Mouse (Mus musculus): ENCODE measurements around the gene Smim8. TPM values are rescaled to one million over a fixed set of nuclear protein-coding genes. Genes with fewer than 3 reads are reported as not detected.
A peak's percentile ranks its signal among the peaks of the same experiment; 100 is the strongest.

The Smim8 gene
- 42.3 and 43.5 TPM in 2 replicates for polyA plus RNA-seq (2016; fragmentation: Nextera tagmentation; extraction: Ambion mirVana)

DNA sequence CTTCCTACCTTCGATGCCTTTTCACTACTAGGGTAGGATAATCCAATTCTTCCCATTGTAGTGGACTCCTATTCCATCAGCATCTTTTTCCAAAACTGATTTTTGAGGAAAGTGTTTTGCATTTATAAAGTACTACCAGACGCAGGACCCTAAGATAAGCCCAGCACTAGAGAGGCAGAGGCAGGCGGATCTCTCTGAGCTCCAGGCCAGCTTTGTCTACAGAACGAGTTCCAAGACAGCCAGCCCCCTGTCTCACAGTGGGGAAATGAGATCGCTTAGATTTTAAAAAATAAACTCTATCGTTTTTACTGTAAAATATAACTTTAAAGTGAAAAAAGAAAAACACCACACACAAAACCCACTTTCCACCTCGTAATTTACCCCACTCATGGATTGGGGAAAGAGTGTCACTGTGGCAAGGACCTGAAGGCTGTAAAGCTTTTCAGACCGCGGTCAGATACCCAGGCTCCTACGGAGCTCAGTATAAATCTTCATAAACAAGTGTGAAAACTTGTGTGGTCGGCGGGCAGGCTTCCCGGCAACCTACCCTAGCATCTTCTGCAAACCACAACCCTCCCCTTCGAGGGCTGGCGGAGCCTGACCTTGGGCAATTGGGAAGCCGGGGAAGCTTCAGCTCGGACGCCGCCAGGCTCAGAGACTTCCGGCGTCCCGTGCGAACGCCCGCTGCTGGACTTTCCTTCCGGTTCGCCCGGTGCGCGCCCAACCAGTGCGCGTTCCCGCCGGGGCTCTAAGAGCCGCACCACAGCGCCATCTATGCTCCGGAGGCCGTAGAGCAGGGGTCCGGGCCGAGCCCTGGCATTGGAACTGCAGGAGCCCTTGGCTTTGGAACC is at the start of gene Smim8:
Smim8 (minus strand) TSS at position 747 of the 851 bp plus-strand sequence.
- peak; percentile 93 for ATAC-seq (ENCODE audit: low FRiP score, low read depth)
- Histone ChIP-seq H3K4me3 (peak within 1 kb of the TSS; percentile 52), H3K9ac (peak within 1 kb of the TSS; percentile 61), H3K4me2 (replicated peaks) (peak within 1 kb of the TSS; percentile 67), H3K4me1 (no peaks in the 10 kb centered on the region), H3K9me3 (no peaks in the 10 kb centered on the region), H3K27me3 (replicated peaks) (no peaks in the 10 kb centered on the region), H3K27ac (peak within 1 kb of the TSS; percentile 32; the same call in 1 of the 2 replicates), H3K36me3 (no peaks in the 10 kb centered on the region)
- WGBS, result 5% methylated on average over 40 of the region's 40 CpGs

DNA sequence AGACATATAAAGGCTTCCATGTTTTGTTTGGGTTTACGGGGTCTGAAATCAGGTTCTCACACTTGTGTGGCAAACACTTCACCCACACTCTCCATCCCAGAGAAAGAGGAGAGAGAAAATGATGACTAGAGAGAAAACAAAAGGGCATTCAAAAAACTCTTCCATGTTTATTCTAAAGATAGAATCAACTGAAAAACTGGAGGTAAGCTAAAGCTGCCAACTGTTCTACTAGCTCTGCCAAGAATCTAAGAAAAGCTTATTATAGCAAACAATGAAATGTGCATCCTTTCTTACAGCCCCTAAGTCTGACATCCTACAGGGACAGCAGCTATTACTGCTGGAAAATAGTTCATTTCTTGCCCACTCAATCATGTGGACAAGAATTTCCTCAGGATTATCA is 45.7 kb upstream of the Smim8 start:
- H3K9me3 ChIP-seq, result no peaks in the 10 kb centered on the region
- 97% methylated on average over 1 of the region's 1 CpGs for WGBS
- ATAC-seq (ENCODE audit: low FRiP score, low read depth), result no peak

DNA sequence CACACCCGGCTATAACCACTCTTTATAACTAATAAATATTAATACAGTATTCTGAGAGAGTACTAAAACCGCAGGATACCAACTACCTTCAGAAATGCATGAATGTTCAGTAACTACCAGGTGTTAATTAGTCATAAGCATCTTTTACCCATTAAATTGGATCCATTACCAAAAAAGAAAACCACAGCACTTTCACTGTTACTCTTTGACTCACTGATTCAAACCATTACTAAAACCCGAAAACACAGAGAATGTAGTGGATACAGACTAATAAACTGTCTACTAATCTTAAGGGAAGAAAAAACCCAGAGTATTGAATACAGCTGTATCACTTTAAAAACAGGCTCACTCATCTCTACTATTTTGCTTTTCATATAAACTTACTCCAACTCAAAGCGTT is 41.7 kb upstream of the Smim8 start:
- Histone ChIP-seq H3K36me3 (peaks cover 31% of the 10 kb centered on the region), H3K4me1 (no peaks in the 10 kb centered on the region), H3K9ac (no peak overlapping the region), H3K4me3 (no peak overlapping the region), H3K27me3 (replicated peaks) (no peaks in the 10 kb centered on the region), H3K27ac (no peak overlapping the region), H3K4me2 (replicated peaks) (no peak overlapping the region), H3K9me3 (no peaks in the 10 kb centered on the region)
- ATAC-seq (ENCODE audit: low FRiP score, low read depth), result no peak
- WGBS, result 93% methylated on average over 4 of the region's 4 CpGs

More for the DNA sequence above, 45.7 kb upstream of the Smim8 start:
- peaks cover 8% of the 10 kb centered on the region for H3K36me3 ChIP-seq
- H3K27ac ChIP-seq, result no peak overlapping the region
- H3K9ac ChIP-seq, result no peak overlapping the region
- no peak overlapping the region for H3K4me3 ChIP-seq
- H3K27me3 ChIP-seq (replicated peaks), result no peaks in the 10 kb centered on the region
- H3K4me2 ChIP-seq (replicated peaks), result no peak overlapping the region
- H3K4me1 ChIP-seq, result no peaks in the 10 kb centered on the region

DNA sequence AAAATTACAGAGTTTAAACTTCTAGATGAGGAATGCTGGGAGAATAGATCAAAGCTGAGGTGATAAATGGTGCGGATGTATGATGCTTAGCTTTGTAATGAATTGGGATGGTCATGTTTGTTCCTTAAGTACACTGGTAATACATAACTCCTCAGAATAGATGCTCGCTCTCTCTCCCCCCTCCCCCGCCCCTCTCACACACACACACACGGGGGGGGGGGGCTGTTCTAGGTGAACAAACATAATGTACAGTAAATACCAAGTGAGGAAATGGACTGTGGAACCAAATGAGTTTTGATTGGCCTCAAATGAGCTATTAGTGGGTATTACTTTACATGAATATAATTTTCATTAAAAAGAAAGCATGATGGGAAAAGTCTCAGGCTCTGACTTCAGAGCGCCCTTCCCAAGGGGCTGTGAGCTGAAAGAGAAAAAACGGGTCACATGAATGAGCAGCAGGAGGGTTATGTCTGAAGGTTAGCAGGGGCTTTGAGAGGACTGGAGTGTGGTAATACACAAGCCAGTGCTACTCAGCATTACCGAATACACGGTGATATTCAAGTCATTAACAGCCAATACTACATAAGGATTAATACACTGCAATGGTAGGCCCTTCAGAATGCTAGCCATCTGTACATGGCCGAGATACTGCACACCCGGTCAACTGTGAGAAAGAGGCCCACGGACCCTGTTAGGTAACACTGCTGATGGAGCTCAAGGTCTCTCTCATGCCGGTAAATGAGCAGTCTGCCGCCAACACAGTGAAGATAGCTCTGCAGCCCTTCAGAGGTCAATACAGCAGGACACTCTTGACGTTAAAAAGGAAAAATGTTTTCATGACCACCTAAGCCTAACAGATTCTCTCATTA is 23.2 kb upstream of the Smim8 start:
- WGBS, result 87% methylated on average over 14 of the region's 14 CpGs

DNA sequence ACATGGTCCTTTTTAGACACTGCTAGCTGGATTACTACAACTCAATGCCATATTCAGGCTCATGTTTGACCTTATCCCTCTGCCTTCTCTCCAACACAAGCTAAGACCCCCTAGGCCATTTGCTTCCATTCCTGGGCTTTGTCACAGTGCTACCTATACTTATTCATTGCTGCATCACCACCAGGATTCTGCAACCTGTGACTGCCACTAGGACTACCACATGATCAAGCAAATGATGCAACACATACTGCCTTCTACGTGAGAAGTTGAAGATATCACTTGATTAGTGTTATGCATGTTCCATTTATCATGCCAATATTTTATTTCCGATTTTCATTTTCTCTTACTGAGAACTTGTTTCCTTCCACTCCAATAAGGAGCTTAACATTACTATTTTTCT is 19.8 kb upstream of the Smim8 start:
- no peak overlapping the region for H3K27ac ChIP-seq
- H3K36me3 ChIP-seq, result no peaks in the 10 kb centered on the region
- no peak overlapping the region for H3K9ac ChIP-seq
- no peaks in the 10 kb centered on the region for H3K27me3 ChIP-seq (replicated peaks)
- 0 out of 2 replicates have a peak, but pooled peaks cover 3% of the 10 kb centered on the region for H3K4me1 ChIP-seq
- ATAC-seq (ENCODE audit: low FRiP score, low read depth), result no peak
- WGBS, result 92% methylated on average over 2 of the region's 2 CpGs
- H3K4me2 ChIP-seq (replicated peaks), result no peak overlapping the region
- H3K4me3 ChIP-seq, result no peak overlapping the region
- no peaks in the 10 kb centered on the region for H3K9me3 ChIP-seq

More for the DNA sequence above, 23.2 kb upstream of the Smim8 start:
- ATAC-seq (ENCODE audit: low FRiP score, low read depth), result peak; percentile 44; the same call in 1 of the 2 replicates
- Histone ChIP-seq H3K9ac (no peak overlapping the region), H3K36me3 (peaks cover 14% of the 10 kb centered on the region), H3K27ac (no peak overlapping the region), H3K9me3 (no peaks in the 10 kb centered on the region), H3K4me2 (replicated peaks) (no peak overlapping the region), H3K4me1 (0 out of 2 replicates have a peak, but pooled peaks cover 3% of the 10 kb centered on the region), H3K27me3 (replicated peaks) (no peaks in the 10 kb centered on the region), H3K4me3 (no peak overlapping the region)

DNA sequence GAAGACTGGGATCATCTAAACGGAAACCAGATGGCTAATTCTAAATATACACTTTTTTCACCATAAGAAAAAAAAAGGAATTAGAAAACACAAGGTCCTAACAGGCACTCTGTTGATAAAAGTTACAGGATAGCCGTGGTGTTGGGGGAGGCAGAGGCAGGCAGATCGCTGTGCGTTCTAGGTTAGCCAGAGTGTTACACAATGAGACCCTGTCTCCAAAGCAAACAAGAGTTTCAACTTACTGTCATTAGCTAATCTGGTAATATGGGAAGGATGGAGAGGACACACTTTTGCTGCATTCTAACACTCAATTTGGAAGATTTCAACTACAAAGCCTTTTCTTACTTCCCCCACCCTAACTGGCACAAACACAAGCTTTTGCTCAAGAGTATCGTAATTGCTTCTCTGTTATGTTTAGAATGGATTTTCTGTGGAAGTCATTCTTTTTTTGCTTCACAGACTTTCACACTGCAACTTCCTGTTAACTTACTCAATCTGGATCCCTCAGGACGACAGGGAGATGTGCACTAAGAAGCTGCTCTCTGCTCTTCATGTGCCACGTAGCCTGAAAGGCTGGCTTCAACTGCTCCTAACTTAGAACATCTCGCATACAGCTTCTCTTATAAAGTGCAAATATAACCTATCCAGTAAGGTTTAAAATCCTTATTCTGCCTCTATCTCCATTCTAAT is 19.2 kb upstream of the Smim8 start:
- H3K4me3 ChIP-seq, result no peak overlapping the region
- H3K9ac ChIP-seq, result no peak overlapping the region
- H3K36me3 ChIP-seq, result no peaks in the 10 kb centered on the region
- H3K4me1 ChIP-seq, result 0 out of 2 replicates have a peak, but pooled peaks cover 3% of the 10 kb centered on the region
- no peak overlapping the region for H3K4me2 ChIP-seq (replicated peaks)
- no peaks in the 10 kb centered on the region for H3K27me3 ChIP-seq (replicated peaks)
- no peaks in the 10 kb centered on the region for H3K9me3 ChIP-seq
- ATAC-seq (ENCODE audit: low FRiP score, low read depth), result no peak
- 87% methylated on average over 8 of the region's 8 CpGs for WGBS
- no peak overlapping the region for H3K27ac ChIP-seq

DNA sequence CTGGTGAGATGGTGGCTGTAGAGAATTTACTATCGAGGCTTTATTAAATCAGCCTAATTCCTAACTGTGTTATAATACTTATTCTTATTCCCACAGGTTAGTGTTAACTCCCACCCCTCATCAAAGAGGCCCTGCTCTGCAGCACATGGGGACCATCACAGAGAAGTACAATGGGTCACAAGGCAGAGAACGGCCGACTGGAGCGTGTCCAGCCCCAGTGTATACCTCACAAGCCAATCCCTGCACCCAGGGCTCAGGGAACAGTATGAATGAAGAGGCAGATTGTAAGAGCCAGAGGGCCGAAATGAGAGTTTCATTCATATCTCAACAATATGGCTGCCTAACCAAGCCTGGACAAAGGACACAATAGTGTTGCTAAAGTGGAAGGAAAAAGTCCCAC is 18.1 kb upstream of the Smim8 start:
- H3K27me3 ChIP-seq (replicated peaks), result no peaks in the 10 kb centered on the region
- no peak overlapping the region for H3K4me2 ChIP-seq (replicated peaks)
- 0 out of 2 replicates have a peak, but pooled peaks have one; percentile 41 for ATAC-seq (ENCODE audit: low FRiP score, low read depth)
- H3K9me3 ChIP-seq, result no peaks in the 10 kb centered on the region
- H3K36me3 ChIP-seq, result no peaks in the 10 kb centered on the region
- H3K27ac ChIP-seq, result no peak overlapping the region
- 70% methylated on average over 5 of the region's 5 CpGs for WGBS
- no peak overlapping the region for H3K4me3 ChIP-seq
- H3K9ac ChIP-seq, result no peak overlapping the region
- H3K4me1 ChIP-seq, result no peaks in the 10 kb centered on the region

DNA sequence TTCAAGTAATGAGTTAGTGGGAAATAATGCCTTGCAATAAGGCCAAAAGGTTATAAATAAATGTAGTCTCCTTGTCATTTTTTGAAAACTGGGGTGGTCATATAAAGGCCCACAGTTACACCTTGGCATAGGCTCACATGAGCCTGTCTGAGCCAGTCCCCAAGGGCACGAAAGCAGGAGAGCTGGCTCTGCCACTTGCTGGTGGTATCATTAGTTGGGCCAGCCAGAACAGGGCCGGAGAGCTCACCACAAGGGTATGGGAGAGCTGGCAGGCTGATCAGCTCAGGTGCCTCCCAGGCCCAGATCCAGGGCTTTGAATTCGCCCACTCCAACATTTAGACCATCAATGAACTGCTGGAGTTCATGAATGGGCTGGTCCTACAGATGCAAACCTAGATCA is 8.3 kb upstream of the Smim8 start:
- no peak for ATAC-seq (ENCODE audit: low FRiP score, low read depth)
- Histone ChIP-seq H3K4me3 (no peak overlapping the region), H3K9me3 (no peaks in the 10 kb centered on the region), H3K36me3 (no peaks in the 10 kb centered on the region), H3K9ac (no peak overlapping the region), H3K27ac (no peak overlapping the region), H3K4me1 (no peaks in the 10 kb centered on the region), H3K27me3 (replicated peaks) (no peaks in the 10 kb centered on the region), H3K4me2 (replicated peaks) (no peak overlapping the region)
- 92% methylated on average over 3 of the region's 3 CpGs for WGBS

DNA sequence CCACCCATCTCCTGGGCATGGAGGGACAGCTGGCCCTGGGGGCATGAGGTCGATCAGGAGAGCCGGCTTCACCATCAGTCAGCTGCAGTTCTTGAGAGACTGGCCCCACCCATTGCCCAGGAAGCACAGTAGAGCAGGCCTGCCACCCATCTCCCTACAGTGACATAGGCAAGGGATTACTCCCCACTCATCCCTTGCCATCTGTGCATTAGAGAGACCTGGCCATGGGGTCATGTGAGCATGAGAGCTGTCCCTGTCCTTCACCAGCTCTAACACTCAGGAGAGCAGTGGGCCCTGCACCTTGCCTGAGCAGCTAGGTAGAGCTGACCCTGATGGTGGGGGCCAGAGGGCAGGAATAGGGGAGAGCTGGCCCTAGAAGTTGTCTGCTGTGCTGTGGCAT is 7.4 kb upstream of the Smim8 start:
- H3K36me3 ChIP-seq, result no peaks in the 10 kb centered on the region
- no peak overlapping the region for H3K27ac ChIP-seq
- H3K9me3 ChIP-seq, result no peaks in the 10 kb centered on the region
- WGBS, result 81% methylated on average over 2 of the region's 2 CpGs
- H3K4me1 ChIP-seq, result no peaks in the 10 kb centered on the region
- no peak for ATAC-seq (ENCODE audit: low FRiP score, low read depth)
- H3K9ac ChIP-seq, result no peak overlapping the region
- H3K27me3 ChIP-seq (replicated peaks), result no peaks in the 10 kb centered on the region
- no peak overlapping the region for H3K4me3 ChIP-seq
- no peak overlapping the region for H3K4me2 ChIP-seq (replicated peaks)

DNA sequence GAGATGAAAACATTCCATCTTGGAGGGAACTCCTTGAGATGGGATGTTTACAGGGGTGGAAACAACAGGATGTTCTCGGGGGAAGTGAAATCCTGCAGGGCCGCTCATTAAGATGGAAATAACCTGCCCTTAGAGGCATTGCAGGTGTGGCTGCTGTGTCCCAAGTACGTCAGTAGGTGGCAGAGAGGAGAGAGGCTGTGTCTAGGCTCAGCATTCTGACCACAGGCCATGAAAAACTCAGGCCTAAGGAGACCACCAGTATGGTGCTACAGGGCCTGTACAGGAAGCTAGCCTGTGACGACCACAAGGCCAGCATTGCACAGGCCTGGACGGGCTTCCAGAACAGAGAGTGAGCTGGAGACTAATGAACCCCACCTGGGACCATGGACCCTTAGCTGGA is 6.6 kb upstream of the Smim8 start:
- peak; percentile 37; the same call in 1 of the 2 replicates for ATAC-seq (ENCODE audit: low FRiP score, low read depth)
- H3K36me3 ChIP-seq, result no peaks in the 10 kb centered on the region

DNA sequence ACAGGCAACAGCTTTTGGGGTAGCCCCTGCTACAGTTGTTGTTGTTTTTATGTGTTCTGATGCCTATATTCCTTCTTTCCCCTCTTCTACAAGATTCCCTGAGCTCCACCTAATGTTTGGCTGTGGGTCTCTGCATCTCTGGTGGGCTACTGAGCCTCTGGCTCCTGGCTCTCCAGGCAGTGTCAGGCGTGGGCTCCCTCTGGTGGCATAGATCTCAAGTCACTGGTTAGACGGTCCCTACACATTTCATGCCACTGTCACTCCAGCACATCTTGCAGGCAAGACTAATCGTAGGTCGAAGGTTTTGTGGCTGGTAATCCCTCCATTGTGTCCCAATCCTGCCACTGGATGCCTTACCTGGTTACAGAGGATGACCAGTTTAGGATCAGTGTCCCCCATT is 4.5 kb upstream of the Smim8 start:
- WGBS, result 37% methylated on average over 4 of the region's 4 CpGs
- no peak overlapping the region for H3K4me3 ChIP-seq
- H3K4me1 ChIP-seq, result no peaks in the 10 kb centered on the region
- H3K27me3 ChIP-seq (replicated peaks), result no peaks in the 10 kb centered on the region
- H3K36me3 ChIP-seq, result no peaks in the 10 kb centered on the region
- H3K9me3 ChIP-seq, result no peaks in the 10 kb centered on the region
- ATAC-seq (ENCODE audit: low FRiP score, low read depth), result no peak
- no peak overlapping the region for H3K27ac ChIP-seq
- H3K9ac ChIP-seq, result no peak overlapping the region
- no peak overlapping the region for H3K4me2 ChIP-seq (replicated peaks)

More for the DNA sequence above, 6.6 kb upstream of the Smim8 start:
- Histone ChIP-seq H3K27me3 (replicated peaks) (no peaks in the 10 kb centered on the region), H3K4me3 (no peak overlapping the region), H3K9me3 (no peaks in the 10 kb centered on the region), H3K9ac (no peak overlapping the region), H3K27ac (no peak overlapping the region), H3K4me2 (replicated peaks) (no peak overlapping the region), H3K4me1 (no peaks in the 10 kb centered on the region)
- WGBS, result 61% methylated on average over 5 of the region's 5 CpGs

All from neural tube, embryonic 12.5 days (tissue).